Mouse (Mus musculus) lung, postnatal 10 days (tissue): ENCODE data around the gene Hist1h4k.
"Not testable (repeated sequence)": the region's sequence is repeated elsewhere in the genome, so short reads cannot be mapped to it uniquely, and the experiment has no call there.

Source experiments
- DNase-seq: peaks from one replicate; pipeline ENCODE4 v3.0.0; 2021

Gene Hist1h4k

DNA sequence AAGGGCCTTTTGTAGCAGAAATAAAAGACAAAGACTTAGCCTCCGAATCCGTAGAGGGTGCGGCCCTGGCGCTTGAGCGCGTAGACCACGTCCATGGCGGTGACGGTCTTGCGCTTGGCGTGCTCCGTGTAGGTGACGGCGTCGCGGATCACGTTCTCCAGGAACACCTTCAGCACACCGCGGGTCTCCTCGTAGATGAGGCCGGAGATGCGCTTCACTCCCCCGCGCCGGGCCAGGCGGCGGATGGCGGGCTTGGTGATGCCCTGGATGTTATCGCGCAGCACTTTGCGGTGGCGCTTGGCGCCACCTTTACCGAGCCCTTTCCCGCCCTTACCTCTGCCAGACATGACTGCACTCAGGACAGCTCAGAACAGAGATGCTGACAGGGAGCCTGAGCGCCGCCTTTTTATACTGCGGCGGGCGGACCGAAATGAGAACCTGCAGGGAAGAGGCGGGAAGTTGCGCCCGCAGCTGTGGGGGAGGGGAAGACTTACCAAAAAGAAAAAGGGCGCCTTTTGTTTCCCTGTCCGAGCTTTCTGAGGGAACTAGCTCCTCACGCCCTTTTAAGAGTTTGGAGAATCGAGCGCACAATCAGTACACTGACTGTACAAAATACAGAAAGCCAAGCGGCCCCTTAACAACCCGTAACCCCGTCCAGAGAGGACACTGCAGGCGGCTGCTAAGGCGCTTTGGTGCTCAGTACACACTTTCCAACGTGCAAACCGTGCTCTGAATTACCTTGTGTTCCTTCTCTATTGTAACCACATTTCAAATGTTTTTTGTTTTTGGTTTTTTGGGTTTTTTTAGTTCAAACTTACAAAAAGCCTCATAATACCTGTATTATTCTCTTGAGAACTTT is at the start of gene Hist1h4k:
TSS of gene Hist1h4k (minus strand) at position 347 of the 859 bp plus-strand sequence.
- peak; percentile 91 for DNase-seq

DNA sequence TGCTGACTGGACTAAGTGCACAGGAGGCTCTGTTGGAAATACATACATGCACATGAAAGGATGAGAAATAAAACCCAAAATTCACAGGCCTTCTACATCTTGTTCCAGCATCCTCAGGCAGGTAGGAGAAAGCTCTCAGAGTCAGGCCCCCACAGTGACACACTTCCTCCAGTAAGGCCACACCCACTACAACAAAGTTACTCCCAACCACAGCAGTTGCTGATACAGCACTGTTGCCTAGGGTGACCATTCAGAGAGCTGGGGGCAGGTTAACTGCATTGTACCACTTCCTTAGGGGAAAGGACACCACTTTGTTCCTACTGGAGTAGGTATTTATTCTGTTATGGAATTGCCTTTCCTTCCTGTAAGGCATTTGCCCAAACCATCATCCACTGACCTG is 46.9 kb upstream of the Hist1h4k start:
- not testable (repeated sequence) for DNase-seq

DNA sequence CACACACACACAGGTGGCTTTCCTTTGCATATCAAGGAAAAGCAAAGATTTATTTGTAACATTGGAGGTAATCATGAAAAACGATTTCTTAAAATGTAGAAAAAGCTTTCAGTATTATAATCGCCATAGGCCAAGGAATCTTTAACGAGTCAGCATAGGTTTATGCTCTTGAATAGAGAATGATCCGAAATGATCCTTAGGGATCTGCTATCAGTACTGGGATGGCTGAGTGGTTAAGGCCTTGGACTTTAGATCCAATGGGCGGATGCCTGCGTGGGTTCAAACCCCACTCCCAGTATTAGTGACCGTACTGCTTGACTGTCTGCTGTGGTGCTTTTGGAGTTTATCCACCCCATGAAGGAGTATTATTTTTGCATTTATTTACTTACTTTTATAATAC is 45.3 kb upstream of the Hist1h4k start:
- DNase-seq, result no peak

DNA sequence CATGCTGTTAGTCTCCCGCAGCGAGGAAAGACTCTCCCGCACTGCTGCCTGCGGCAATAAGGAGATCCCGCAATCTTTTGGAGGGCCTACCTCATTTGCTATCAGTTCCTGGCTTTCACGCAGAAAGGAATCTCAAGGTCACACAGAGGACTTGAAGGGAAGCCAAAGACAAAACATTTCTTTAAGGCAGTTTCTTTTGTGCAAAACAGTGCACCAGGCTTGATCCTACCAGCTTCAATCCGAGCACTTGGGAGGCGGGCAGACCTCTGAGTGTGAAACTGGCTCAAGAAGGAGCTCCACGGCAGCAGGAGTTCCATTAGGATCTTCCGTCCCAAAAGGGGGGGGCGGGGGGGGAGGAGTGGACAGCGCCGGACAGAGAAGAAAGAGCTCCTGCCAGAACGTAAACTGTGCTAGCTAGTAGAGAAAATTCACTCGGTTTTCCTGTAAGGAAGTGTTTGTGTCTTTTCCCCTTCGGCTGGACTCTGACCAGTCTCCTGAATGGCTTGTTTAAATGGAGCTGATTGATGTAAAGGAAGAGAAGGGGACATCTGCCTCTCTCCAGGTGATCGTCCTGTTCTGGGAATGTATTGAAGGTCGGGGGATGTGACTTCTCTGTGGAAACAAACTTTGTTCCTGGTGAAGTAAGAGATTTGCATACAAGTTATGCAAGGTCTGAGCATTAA is 40.4 kb upstream of the Hist1h4k start:
- DNase-seq, result no peak

DNA sequence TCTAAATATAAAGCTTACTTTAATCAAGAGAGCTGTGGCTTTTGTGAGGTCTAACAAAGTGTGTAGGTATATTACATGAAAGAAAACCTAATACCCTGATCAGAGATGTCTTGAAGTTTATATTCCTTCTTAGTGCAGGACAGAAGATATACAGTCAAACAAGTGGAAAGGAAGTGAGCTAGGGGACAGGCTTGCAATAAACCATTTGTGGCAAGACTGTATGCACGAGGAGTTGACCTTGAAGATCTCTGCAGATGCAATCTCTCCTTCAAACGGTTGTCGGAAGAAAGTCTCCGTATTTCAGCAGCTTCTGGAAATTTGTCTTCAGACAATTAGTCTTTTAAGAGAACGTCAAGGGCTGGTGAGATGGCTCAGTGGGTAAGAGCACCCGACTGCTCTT is 39.6 kb upstream of the Hist1h4k start:
- no peak for DNase-seq

DNA sequence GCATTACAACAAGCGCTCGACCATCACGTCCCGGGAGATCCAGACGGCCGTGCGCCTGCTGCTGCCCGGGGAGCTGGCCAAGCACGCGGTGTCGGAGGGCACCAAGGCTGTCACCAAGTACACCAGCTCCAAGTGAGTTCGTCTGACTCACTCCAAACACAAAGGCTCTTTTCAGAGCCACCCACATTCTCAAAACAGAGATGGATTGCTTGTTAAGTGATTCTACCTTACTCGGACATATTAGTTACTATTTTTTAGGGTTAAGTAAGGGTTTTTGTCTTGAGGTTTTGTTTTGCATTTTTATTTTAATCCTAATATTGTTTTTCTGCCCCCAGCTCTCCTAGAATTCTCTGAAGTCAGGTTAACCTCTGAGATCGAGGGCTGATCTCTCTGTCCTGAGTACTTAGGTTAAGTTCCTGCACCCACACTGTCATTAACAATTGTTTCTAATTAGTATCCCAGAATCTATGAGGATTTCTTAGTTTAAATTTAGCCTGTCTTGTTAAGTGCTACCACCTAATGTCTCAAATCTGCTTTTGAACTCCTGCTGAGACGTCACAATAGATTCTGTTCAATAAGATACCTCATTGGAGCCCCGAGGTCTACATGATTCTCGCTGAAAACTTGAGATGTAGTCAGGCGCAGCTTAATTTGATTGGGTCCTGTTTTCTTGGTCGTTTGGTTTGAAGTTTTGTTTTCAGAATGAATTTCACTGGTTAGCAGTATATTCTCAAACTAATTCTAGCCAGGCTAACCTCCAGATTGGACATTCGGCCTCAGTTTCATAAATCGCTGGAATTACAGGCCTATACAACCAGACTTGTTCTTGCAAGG is 37.7 kb upstream of the Hist1h4k start:
- DNase-seq, result no peak

GRCm38 (mm10) chr13:21786899-21787629 is 36.8 kb upstream of the Hist1h4k start, which contains the start of the genes Hist1h2an and Hist1h2bp:
TSS of gene Hist1h2an (minus strand) at chr13:21787218.
TSS of gene Hist1h2bp (plus strand) at chr13:21787461.
- peak; percentile 96 for DNase-seq

GRCm38 (mm10) chr13:21786189-21786898 is 36.0 kb upstream of the Hist1h4k start:
- DNase-seq, result no peak

DNA sequence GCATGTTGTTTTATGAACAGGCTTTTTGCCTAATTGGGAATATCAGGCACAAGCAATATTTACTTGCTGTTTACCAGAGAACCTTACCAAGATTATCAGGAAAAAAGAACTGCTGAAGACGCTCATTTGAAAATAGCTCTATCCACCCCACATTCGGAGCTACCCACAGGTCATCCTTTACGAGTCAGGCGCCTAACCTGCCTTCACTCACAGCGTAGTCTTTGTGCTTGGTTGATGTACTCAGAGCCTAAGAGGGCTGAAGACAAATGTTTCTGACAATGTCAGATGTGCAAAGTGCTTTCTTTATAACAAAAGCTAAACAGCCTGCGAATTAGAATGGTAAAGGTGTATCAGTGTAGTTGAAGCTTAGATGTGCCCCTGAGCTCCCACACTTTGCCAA is 34.0 kb upstream of the Hist1h4k start:
- DNase-seq, result no peak

GRCm38 (mm10) chr13:21783734-21784161 is 33.4 kb upstream of the Hist1h4k start:
- DNase-seq, result peak; percentile 35

GRCm38 (mm10) chr13:21783255-21783617 is 32.9 kb upstream of the Hist1h4k start, which contains the start of gene Hist1h3i:
TSS of gene Hist1h3i (minus strand) at chr13:21783370.
- peak; percentile 63 for DNase-seq

GRCm38 (mm10) chr13:21782361-21783254 is 32.3 kb upstream of the Hist1h4k start:
- DNase-seq, result not testable (repeated sequence)

DNA sequence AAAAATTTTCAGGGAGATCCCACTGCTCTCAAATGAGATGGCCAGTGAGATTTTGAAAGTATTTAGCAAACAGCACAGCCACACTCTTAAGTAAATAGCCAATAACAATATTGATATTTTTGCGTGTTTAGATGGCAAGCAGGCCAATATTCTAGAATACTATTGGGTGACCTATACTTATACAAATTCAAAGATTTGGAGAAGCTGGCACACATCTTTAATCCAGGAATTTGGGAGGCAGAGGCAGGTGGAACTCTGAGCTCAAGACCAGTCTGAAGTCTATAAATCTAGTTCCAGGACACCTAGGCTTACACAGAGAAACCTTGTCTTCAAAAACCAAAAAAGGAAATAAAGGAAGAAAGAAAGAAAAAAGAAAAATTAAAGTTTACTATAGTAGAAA is 31.3 kb upstream of the Hist1h4k start:
- no peak for DNase-seq

DNA sequence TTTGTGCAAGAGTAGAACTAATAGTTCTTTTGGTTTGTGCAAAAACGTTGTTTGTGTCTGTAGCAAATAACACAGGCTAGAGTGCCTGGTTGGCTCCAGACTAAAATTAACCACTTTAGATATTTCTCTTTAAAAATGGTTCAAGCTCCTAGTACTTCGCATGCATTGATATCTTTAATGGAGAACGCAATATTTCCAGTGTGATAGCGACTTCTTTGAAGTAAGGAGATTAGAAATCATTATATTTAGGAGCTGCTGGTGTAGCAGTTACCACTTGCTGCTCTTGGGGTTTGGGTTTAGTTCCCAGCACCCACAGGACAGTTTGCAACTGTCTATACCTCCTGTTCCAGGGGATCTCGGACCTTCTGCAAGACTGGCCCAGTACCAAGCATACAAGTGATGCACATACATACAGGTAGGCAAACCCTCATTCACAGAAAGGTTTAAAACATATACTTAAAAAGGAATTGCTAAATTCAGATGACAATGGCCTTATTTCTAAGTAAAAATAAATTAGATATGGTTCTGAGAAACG is 30.8 kb upstream of the Hist1h4k start:
- no peak for DNase-seq

- DNase-seq, result peak; percentile 58
Measured at GRCm38 (mm10) chr13:21779767-21780731, 29.7 kb upstream of the Hist1h4k start, which contains the start of gene Hist1h1b. TSS of gene Hist1h1b (minus strand) at chr13:21780625.

- DNase-seq, result peak; percentile 83
Measured at GRCm38 (mm10) chr13:21778814-21779766, 28.8 kb upstream of the Hist1h4k start.

DNA sequence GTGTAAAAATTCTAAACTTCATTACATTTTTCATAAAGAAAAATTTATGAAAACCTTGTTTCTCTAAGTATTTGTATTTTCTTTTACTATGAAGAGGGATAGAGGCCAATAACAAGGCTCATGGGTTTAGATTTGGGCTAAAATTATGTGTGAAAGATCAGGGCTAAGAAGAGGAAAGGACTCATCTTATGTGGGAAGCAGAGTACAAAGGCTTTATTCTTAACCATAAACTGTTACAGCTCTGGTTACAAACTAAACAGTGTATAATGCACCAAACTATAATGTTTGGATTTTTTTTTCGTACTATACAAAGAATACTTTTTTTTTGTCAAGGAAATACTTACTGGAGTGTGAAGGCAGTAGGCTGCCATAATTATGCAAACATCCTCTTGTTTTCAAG is 5.4 kb upstream of the Hist1h4k start:
- no peak for DNase-seq
